Mouse (Mus musculus): ENCODE results near the gene Smim7.
A peak's percentile ranks its signal among the peaks of the same experiment; 100 is the strongest.

Smim7 gene

GRCm38 (mm10) chr8:72570633-72571610 is at the start of gene Smim7:
Gene Smim7 (minus strand): TSS chr8:72571088.
- peak; percentile 98 to 99 for DNase-seq (ENCODE audit: low spot score in 2 of 2)

GRCm38 (mm10) chr8:72590198-72590597 is 19.3 kb upstream of the Smim7 start:
- peak; percentile 46 to 72 for DNase-seq (ENCODE audit: low spot score in 2 of 2)

- no peak for DNase-seq (ENCODE audit: low spot score in 2 of 2)
Observed at GRCm38 (mm10) chr8:72589286-72589685, 18.4 kb upstream of the Smim7 start.

- DNase-seq (ENCODE audit: low spot score in 2 of 2): no peak
Observed at GRCm38 (mm10) chr8:72588865-72589264, 18.0 kb upstream of the Smim7 start.

GRCm38 (mm10) chr8:72587806-72588205 is 16.9 kb upstream of the Smim7 start:
- DNase-seq (ENCODE audit: low spot score in 2 of 2): no peak

- no peak for DNase-seq (ENCODE audit: low spot score in 2 of 2)
Observed at GRCm38 (mm10) chr8:72584390-72584789, 13.5 kb upstream of the Smim7 start.

GRCm38 (mm10) chr8:72583056-72583771 is 12.3 kb upstream of the Smim7 start:
- peak; percentile 63 to 79 for DNase-seq (ENCODE audit: low spot score in 2 of 2)

- no peak for DNase-seq (ENCODE audit: low spot score in 2 of 2)
Observed at GRCm38 (mm10) chr8:72579374-72579773, 8.5 kb upstream of the Smim7 start.

GRCm38 (mm10) chr8:72577941-72578340 is 7.1 kb upstream of the Smim7 start:
- no peak for DNase-seq (ENCODE audit: low spot score in 2 of 2)

GRCm38 (mm10) chr8:72577266-72577665 is 6.4 kb upstream of the Smim7 start:
- DNase-seq (ENCODE audit: low spot score in 2 of 2): no peak

GRCm38 (mm10) chr8:72575915-72576314 is 5.0 kb upstream of the Smim7 start:
- DNase-seq (ENCODE audit: low spot score in 2 of 2): no peak

- DNase-seq (ENCODE audit: low spot score in 2 of 2): no peak
Observed at GRCm38 (mm10) chr8:72573450-72573849, 2.6 kb upstream of the Smim7 start.

- DNase-seq (ENCODE audit: low spot score in 2 of 2): no peak
Observed at GRCm38 (mm10) chr8:72572507-72572906, 1.6 kb upstream of the Smim7 start.

- DNase-seq (ENCODE audit: low spot score in 2 of 2): peak; percentile 60 to 82
Observed at GRCm38 (mm10) chr8:72571611-72572473, 954 bp upstream of the Smim7 start, which contains the start of gene Tmem38a. Gene Tmem38a (plus strand): TSS chr8:72572055.

- DNase-seq (ENCODE audit: low spot score in 2 of 2): no peak
Observed at GRCm38 (mm10) chr8:72565970-72566369, 4.9 kb downstream of the Smim7 start.

GRCm38 (mm10) chr8:72561111-72561689 is 9.7 kb downstream of the Smim7 start:
- no peak for DNase-seq (ENCODE audit: low spot score in 2 of 2)

- no peak for DNase-seq (ENCODE audit: low spot score in 2 of 2)
Observed at GRCm38 (mm10) chr8:72555770-72556169, 15.1 kb downstream of the Smim7 start.

GRCm38 (mm10) chr8:72549314-72549892 is 21.5 kb downstream of the Smim7 start:
- no peak for DNase-seq (ENCODE audit: low spot score in 2 of 2)

GRCm38 (mm10) chr8:72548644-72549313 is 22.1 kb downstream of the Smim7 start:
- peak in 1 of 2 experiments; percentile 58 for DNase-seq (ENCODE audit: low spot score in 2 of 2)

Data from spleen, postnatal 4 days (tissue).